Mouse (Mus musculus): Measurements from ENCODE around the gene Gcnt1. TPM values are rescaled to one million over a fixed set of nuclear protein-coding genes. Genes with fewer than 3 reads are reported as not detected.

Gcnt1 gene
- total and polyA plus RNA-seq, 3 experiments: 0.22 TPM; not detected in 2

DNA sequence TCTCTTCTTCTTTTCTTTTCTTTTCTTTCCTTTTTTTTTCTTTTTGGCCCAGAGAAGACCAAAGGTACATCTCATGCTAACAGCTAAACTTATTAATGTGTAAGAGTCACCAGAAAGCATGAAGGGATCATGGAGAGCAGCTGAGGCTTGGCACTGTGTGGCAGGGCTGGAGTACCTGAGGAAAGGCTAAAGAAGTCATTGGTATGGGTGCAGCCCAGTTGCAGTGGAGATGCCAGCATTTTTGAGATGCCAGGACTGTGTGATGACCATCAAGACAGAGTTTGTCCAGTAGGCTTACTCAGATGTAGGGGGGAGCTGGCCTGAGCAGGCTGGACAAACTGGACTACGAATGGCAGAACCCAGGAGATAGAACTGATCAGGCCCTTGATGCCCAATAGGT, 58.9 kb downstream of the Gcnt1 start:
- H3K4me3 ChIP-seq (ENCODE audit: control insufficient read depth in 1 of 2, insufficient read depth in 1 of 2, low read depth in 2 of 2, low read length in 2 of 2): no peak overlapping the region
- H3K27me3 ChIP-seq (ENCODE audit: control insufficient read depth in 1 of 2, insufficient read depth in 2 of 2, low read length in 2 of 2): no peaks in the 10 kb centered on the region
- H3K36me3 ChIP-seq (ENCODE audit: control insufficient read depth in 1 of 2, insufficient read depth in 2 of 2, low read length in 2 of 2): no peaks in the 10 kb centered on the region
- no peak overlapping the region for H3K9ac ChIP-seq (ENCODE audit: control insufficient read depth, low read depth, low read length, poor library complexity, severe bottlenecking)
- no peak overlapping the region for H3K27ac ChIP-seq (ENCODE audit: control insufficient read depth, low read depth, low read length)
- TF ChIP-seq MAX (IDR thresholded peaks at IDR 0.05; ENCODE audit: low read length) (no peak), RCOR1 (IDR thresholded peaks at IDR 0.05; ENCODE audit: low read depth, low read length) (no peak), BHLHE40 (IDR thresholded peaks at IDR 0.05; ENCODE audit: borderline replicate concordance, low read depth, low read length) (no peak), MYB (IDR thresholded peaks at IDR 0.05; ENCODE audit: low read depth, low read length) (no peak)
- H3K79me2 ChIP-seq (ENCODE audit: control insufficient read depth, insufficient read depth, low read length, poor library complexity): no peaks in the 10 kb centered on the region
- no peak for DNase-seq (ENCODE audit: low read depth, low spot score)
- no peaks in the 10 kb centered on the region for H3K9me3 ChIP-seq (replicated peaks; ENCODE audit: insufficient read depth, low read length)
- no peaks in the 10 kb centered on the region for H3K4me1 ChIP-seq (ENCODE audit: control insufficient read depth in 1 of 2, insufficient read depth in 2 of 2, low read length in 2 of 2)

DNA sequence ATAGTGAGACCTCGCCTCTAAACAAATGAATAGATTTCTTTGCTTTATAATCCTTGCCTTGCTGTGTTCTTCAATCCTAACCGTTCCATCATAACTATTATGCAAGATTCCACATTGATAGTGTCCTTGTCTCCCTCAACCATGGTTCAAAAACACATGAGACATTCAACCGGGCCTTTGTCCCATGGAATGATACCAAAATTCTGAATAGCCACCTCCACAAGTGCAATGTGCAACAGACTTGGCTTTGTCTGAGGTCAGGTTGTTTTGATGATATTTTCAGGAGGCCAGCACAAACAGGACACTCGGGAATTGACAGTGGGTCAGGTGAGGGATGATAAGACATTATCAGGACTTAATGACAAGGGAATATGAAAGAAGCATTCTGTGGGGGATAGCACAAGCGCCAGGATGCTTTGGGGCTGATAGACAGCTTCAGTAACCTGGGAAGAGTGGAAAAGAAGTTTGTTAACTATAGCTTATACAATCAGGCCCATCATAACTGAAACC, 59.9 kb downstream of the Gcnt1 start:
- Histone ChIP-seq H3K4me1 (ENCODE audit: control insufficient read depth in 1 of 2, insufficient read depth in 2 of 2, low read length in 2 of 2) (no peaks in the 10 kb centered on the region), H3K27ac (ENCODE audit: control insufficient read depth, low read depth, low read length) (no peak overlapping the region), H3K4me3 (ENCODE audit: control insufficient read depth in 1 of 2, insufficient read depth in 1 of 2, low read depth in 2 of 2, low read length in 2 of 2) (no peak overlapping the region), H3K27me3 (ENCODE audit: control insufficient read depth in 1 of 2, insufficient read depth in 2 of 2, low read length in 2 of 2) (no peaks in the 10 kb centered on the region), H3K36me3 (ENCODE audit: control insufficient read depth in 1 of 2, insufficient read depth in 2 of 2, low read length in 2 of 2) (no peaks in the 10 kb centered on the region), H3K9ac (ENCODE audit: control insufficient read depth, low read depth, low read length, poor library complexity, severe bottlenecking) (no peak overlapping the region), H3K9me3 (replicated peaks; ENCODE audit: insufficient read depth, low read length) (no peaks in the 10 kb centered on the region), H3K79me2 (ENCODE audit: control insufficient read depth, insufficient read depth, low read length, poor library complexity) (no peaks in the 10 kb centered on the region)
- TF ChIP-seq CHD1 (IDR thresholded peaks at IDR 0.05; ENCODE audit: low read depth, low read length) (no peak), ZC3H11A (IDR thresholded peaks at IDR 0.05; ENCODE audit: low read depth, low read length) (no peak), GABPA (IDR thresholded peaks at IDR 0.05; ENCODE audit: low read depth, low read length) (no peak), MAX (IDR thresholded peaks at IDR 0.05; ENCODE audit: low read length) (no peak), ETS1 (IDR thresholded peaks at IDR 0.05; ENCODE audit: low read depth, low read length) (no peak), TCF12 (IDR thresholded peaks at IDR 0.05; ENCODE audit: low read depth, low read length) (no peak), USF1 (IDR thresholded peaks at IDR 0.05; ENCODE audit: low read depth, low read length) (no peak), SMC3 (IDR thresholded peaks at IDR 0.05; ENCODE audit: low read depth, low read length) (no peak), GATA1 (IDR thresholded peaks at IDR 0.05; ENCODE audit: low read depth, low read length) (no peak)
- no peak for DNase-seq (ENCODE audit: low read depth, low spot score)

DNA sequence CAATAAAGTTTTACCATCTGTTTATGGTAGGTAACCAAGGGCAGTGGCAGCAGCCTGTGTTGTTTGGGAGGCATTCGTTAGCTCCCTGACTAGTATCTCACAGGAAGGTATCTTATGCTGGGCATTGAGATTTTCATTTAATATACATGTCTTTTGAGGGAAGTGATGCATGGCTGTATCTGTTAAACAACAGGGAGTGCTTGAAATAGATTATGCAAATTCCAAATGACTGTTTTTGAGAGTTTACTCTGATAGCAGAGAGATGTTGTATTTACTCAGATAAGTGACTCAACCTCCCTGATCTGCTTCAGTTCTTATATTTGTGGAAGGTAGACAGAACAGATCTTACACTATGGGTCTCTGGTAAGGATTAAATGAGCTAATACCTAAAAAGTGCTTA, 61.1 kb downstream of the Gcnt1 start:
- TF ChIP-seq MAX (IDR thresholded peaks at IDR 0.05; ENCODE audit: low read length) (no peak), CTCF (IDR thresholded peaks at IDR 0.05 in 2 of 3, conservative IDR thresholded peaks at IDR 0.05 in 1 of 3; ENCODE audit: control insufficient read depth in 1 of 3, insufficient read depth in 1 of 3, low read depth in 2 of 3, low read length in 3 of 3, poor library complexity in 1 of 3, severe bottlenecking in 1 of 3) (no peak), POLR2AphosphoS2 (IDR thresholded peaks at IDR 0.05; ENCODE audit: low read length) (no peak), TCF12 (IDR thresholded peaks at IDR 0.05; ENCODE audit: low read depth, low read length) (no peak)
- no peaks in the 10 kb centered on the region for H3K36me3 ChIP-seq (ENCODE audit: control insufficient read depth in 1 of 2, insufficient read depth in 2 of 2, low read length in 2 of 2)
- H3K4me3 ChIP-seq (ENCODE audit: control insufficient read depth in 1 of 2, insufficient read depth in 1 of 2, low read depth in 2 of 2, low read length in 2 of 2): no peak overlapping the region
- H3K9me3 ChIP-seq (replicated peaks; ENCODE audit: insufficient read depth, low read length): no peaks in the 10 kb centered on the region
- no peaks in the 10 kb centered on the region for H3K79me2 ChIP-seq (ENCODE audit: control insufficient read depth, insufficient read depth, low read length, poor library complexity)
- no peak for DNase-seq (ENCODE audit: low read depth, low spot score)
- no peak overlapping the region for H3K9ac ChIP-seq (ENCODE audit: control insufficient read depth, low read depth, low read length, poor library complexity, severe bottlenecking)
- H3K27ac ChIP-seq (ENCODE audit: control insufficient read depth, low read depth, low read length): no peak overlapping the region
- no peaks in the 10 kb centered on the region for H3K4me1 ChIP-seq (ENCODE audit: control insufficient read depth in 1 of 2, insufficient read depth in 2 of 2, low read length in 2 of 2)
- no peaks in the 10 kb centered on the region for H3K27me3 ChIP-seq (ENCODE audit: control insufficient read depth in 1 of 2, insufficient read depth in 2 of 2, low read length in 2 of 2)
